Mouse (Mus musculus) MEL (cell line): ENCODE data around the gene Tmem260. TPM values are rescaled to one million over a fixed set of nuclear protein-coding genes. Genes with fewer than 3 reads are reported as not detected.

ENCODE experiments used
- DNase-seq: peaks from one replicate; pipeline ENCODE4 v3.0.0; 2011; ENCODE audit warnings: low read depth, low spot score
- H3K27ac ChIP-seq: 2 replicates; pipeline ENCODE4 v1.5.1; 2012; ENCODE audit warnings: low read depth, mild to moderate bottlenecking, control low read depth, low read length, moderate library complexity; ENCODE audit not compliant: control insufficient read depth
- H3K27me3 ChIP-seq, 2 experiments: fragments of 150-350 bp in 1 of 2; sonication (generic) in 1 of 2; 2 replicates each; pipeline ENCODE4 v1.6.1; 2012; ENCODE audit warnings: low read length in 2 of 2, mild to moderate bottlenecking in 2 of 2, improper control_type of control experiment in 1 of 2, moderate library complexity in 1 of 2; ENCODE audit not compliant: insufficient read depth in 2 of 2, control insufficient read depth in 1 of 2
- H3K36me3 ChIP-seq, 2 experiments: 2 replicates each; pipeline ENCODE4 v1.6.1; 2012 to 2014; ENCODE audit warnings: low read length in 2 of 2, improper control_type of control experiment in 1 of 2, inconsistent platforms in 1 of 2, mild to moderate bottlenecking in 1 of 2; ENCODE audit not compliant: insufficient read depth in 2 of 2, control insufficient read depth in 1 of 2
- H3K4me1 ChIP-seq, 2 experiments: fragments of 150-350 bp in 1 of 2; sonication (generic) in 1 of 2; 2 replicates each; pipeline ENCODE4 v1.6.1; 2012; ENCODE audit warnings: low read length in 2 of 2, improper control_type of control experiment in 1 of 2, mild to moderate bottlenecking in 1 of 2; ENCODE audit not compliant: insufficient read depth in 2 of 2, control insufficient read depth in 1 of 2
- H3K4me3 ChIP-seq, 2 experiments: fragments of 150-350 bp in 1 of 2; sonication (generic) in 1 of 2; 2 replicates each; pipeline ENCODE4 v1.5.1; 2012; ENCODE audit warnings: low read depth in 2 of 2, low read length in 2 of 2, mild to moderate bottlenecking in 2 of 2, moderate library complexity in 2 of 2, control low read depth in 1 of 2, improper control_type of control experiment in 1 of 2; ENCODE audit not compliant: control insufficient read depth in 1 of 2, insufficient read depth in 1 of 2
- H3K79me2 ChIP-seq: 2 replicates; pipeline ENCODE4 v1.6.1; 2012; ENCODE audit warnings: mild to moderate bottlenecking, low read length, moderate library complexity; ENCODE audit not compliant: control insufficient read depth, poor library complexity, insufficient read depth
- H3K9ac ChIP-seq: 2 replicates; pipeline ENCODE4 v1.6.1; 2012; ENCODE audit warnings: low read depth, mild to moderate bottlenecking, control low read depth, low read length, moderate library complexity; ENCODE audit not compliant: control insufficient read depth, poor library complexity, severe bottlenecking
- H3K9me3 ChIP-seq: fragments of 150-350 bp; sonication (generic); replicated peaks from 2 replicates; pipeline ENCODE4 v1.6.1; 2012; ENCODE audit warnings: mild to moderate bottlenecking, low read length, improper control_type of control experiment, moderate library complexity; ENCODE audit not compliant: insufficient read depth
- CHD1 ChIP-seq: IDR thresholded peaks from 2 replicates; pipeline ENCODE4 v1.6.1; 2012; ENCODE audit warnings: low read depth, mild to moderate bottlenecking, inconsistent platforms, low read length, improper control_type of control experiment
- CHD2 ChIP-seq: IDR thresholded peaks from 2 replicates; pipeline ENCODE4 v1.6.1; 2011; ENCODE audit warnings: low read length, improper control_type of control experiment
- E2F4 ChIP-seq: IDR thresholded peaks from 2 replicates; pipeline ENCODE4 v1.6.1; 2011; ENCODE audit warnings: low read depth, low read length, improper control_type of control experiment, borderline replicate concordance
- ELF1 ChIP-seq: IDR thresholded peaks from 2 replicates; pipeline ENCODE4 v1.6.1; 2014; ENCODE audit warnings: low read depth, mild to moderate bottlenecking, inconsistent platforms, low read length, improper control_type of control experiment, moderate library complexity
- ETS1 ChIP-seq: IDR thresholded peaks from 2 replicates; pipeline ENCODE4 v1.6.1; 2012; ENCODE audit warnings: low read depth, mild to moderate bottlenecking, inconsistent platforms, low read length, improper control_type of control experiment, moderate library complexity
- GABPA ChIP-seq: IDR thresholded peaks from 2 replicates; pipeline ENCODE4 v1.6.1; 2012; ENCODE audit warnings: low read depth, mild to moderate bottlenecking, inconsistent platforms, low read length, improper control_type of control experiment, moderate library complexity
- GATA1 ChIP-seq: IDR thresholded peaks from 2 replicates; pipeline ENCODE4 v1.6.1; 2011; ENCODE audit warnings: low read depth, low read length, improper control_type of control experiment
- KAT2A ChIP-seq: conservative IDR thresholded peaks from 2 replicates; pipeline ENCODE4 v1.6.1; 2012; ENCODE audit warnings: low read depth, low read length, improper control_type of control experiment, inconsistent platforms
- MAFK ChIP-seq: IDR thresholded peaks from 2 replicates; pipeline ENCODE4 v1.6.1; 2011; ENCODE audit warnings: low read depth, mild to moderate bottlenecking, low read length, improper control_type of control experiment, borderline replicate concordance
- MAZ ChIP-seq: IDR thresholded peaks from 2 replicates; pipeline ENCODE4 v1.6.1; 2012; ENCODE audit warnings: low read depth, mild to moderate bottlenecking, inconsistent platforms, low read length, improper control_type of control experiment
- MXI1 ChIP-seq: IDR thresholded peaks from 2 replicates; pipeline ENCODE4 v1.6.1; 2011; ENCODE audit warnings: mild to moderate bottlenecking, low read depth, low read length, improper control_type of control experiment
- NELFE ChIP-seq: IDR thresholded peaks from 2 replicates; pipeline ENCODE4 v1.6.1; 2011; ENCODE audit warnings: low read depth, low read length, improper control_type of control experiment
- POLR2A ChIP-seq, 2 experiments: IDR thresholded peaks; 2 replicates each; pipeline ENCODE4 v1.6.1; 2011 to 2012; ENCODE audit warnings: low read length in 2 of 2, mild to moderate bottlenecking in 2 of 2, control low read depth in 1 of 2, improper control_type of control experiment in 1 of 2, low read depth in 1 of 2, moderate library complexity in 1 of 2; ENCODE audit not compliant: control insufficient read depth in 1 of 2, insufficient read depth in 1 of 2, poor library complexity in 1 of 2
- POLR2AphosphoS2 ChIP-seq: IDR thresholded peaks from 2 replicates; pipeline ENCODE4 v1.6.1; 2011; ENCODE audit warnings: low read length, improper control_type of control experiment
- POLR2AphosphoS5 ChIP-seq: IDR thresholded peaks from 2 replicates; pipeline ENCODE4 v1.6.1; 2012; ENCODE audit warnings: low read depth, borderline replicate concordance, mild to moderate bottlenecking, inconsistent platforms, low read length, moderate library complexity, mixed read lengths
- SIN3A ChIP-seq: IDR thresholded peaks from 2 replicates; pipeline ENCODE4 v1.6.1; 2012; ENCODE audit warnings: low read length, improper control_type of control experiment, inconsistent platforms
- TAL1 ChIP-seq: IDR thresholded peaks from 2 replicates; pipeline ENCODE4 v1.6.1; 2012; ENCODE audit warnings: mild to moderate bottlenecking, inconsistent platforms, low read length, moderate library complexity, mixed read lengths
- USF1 ChIP-seq: IDR thresholded peaks from 2 replicates; pipeline ENCODE4 v1.6.1; 2014; ENCODE audit warnings: low read depth, mild to moderate bottlenecking, inconsistent platforms, low read length, improper control_type of control experiment, moderate library complexity
- polyA plus RNA-seq, 2 experiments: library from polyadenylated mRNA; stranded (reverse) in 1 of 2; unstranded in 1 of 2; fragments of >175 nt in 1 of 2; fragments of >200 nt in 1 of 2; gene quantifications; 2 replicates each; pipeline versions ENCODE4 v1.2.1 to v1.2.4; 2012; ENCODE audit warnings: low replicate concordance in 2 of 2, low read depth in 1 of 2; ENCODE audit not compliant: insufficient read length in 2 of 2, insufficient read depth in 1 of 2, missing spikeins in 1 of 2
- total RNA-seq: library from RNA; depleted of rRNA; stranded (reverse); fragments of 300-350 nt; gene quantifications from 2 replicates; pipeline ENCODE4 v1.2.3, GENCODE M21; 2012

Gene Tmem260
- total and polyA plus RNA-seq, 3 experiments, result 2.8 to 5.6 TPM; not detected in 1

- DNase-seq, result no peak
- H3K79me2 ChIP-seq, result 0 out of 2 replicates have a peak, but pooled peaks cover under 1% of the 10 kb centered on the region
- no peaks in the 10 kb centered on the region for H3K27me3 ChIP-seq
- no peak overlapping the region for H3K4me3 ChIP-seq
- TF ChIP-seq POLR2A (IDR thresholded peaks at IDR 0.05; ENCODE audit: control insufficient read depth in 1 of 2, insufficient read depth in 1 of 2, low read depth in 1 of 2, low read length in 2 of 2, poor library complexity in 1 of 2), result no peak
- no peak for TF ChIP-seq CHD2
- no peak for TF ChIP-seq USF1
- TF ChIP-seq GATA1, result no peak
- TF ChIP-seq ELF1, result no peak
- no peak for TF ChIP-seq KAT2A
- TF ChIP-seq POLR2AphosphoS5, result no peak
- H3K9ac ChIP-seq, result no peak overlapping the region
- H3K36me3 ChIP-seq, result peaks cover 0 to 2% of the 10 kb centered on the region in 2 experiments; a peak in 1 of 4 replicates
- peaks cover 0 to 3% of the 10 kb centered on the region in 2 experiments; a peak in 1 of 4 replicates for H3K4me1 ChIP-seq
- H3K27ac ChIP-seq, result no peak overlapping the region
- H3K9me3 ChIP-seq, result no peaks in the 10 kb centered on the region
Observed at GRCm38 (mm10) chr14:48451966-48452407, 6.1 kb downstream of the Tmem260 start.

- no peak overlapping the region for H3K27ac ChIP-seq
- no peak overlapping the region for H3K4me3 ChIP-seq
- H3K9me3 ChIP-seq, result no peaks in the 10 kb centered on the region
- H3K36me3 ChIP-seq, result no peaks in the 10 kb centered on the region
- no peaks in the 10 kb centered on the region for H3K4me1 ChIP-seq
- no peaks in the 10 kb centered on the region for H3K79me2 ChIP-seq
- DNase-seq, result no peak
- H3K9ac ChIP-seq, result no peak overlapping the region
- TF ChIP-seq POLR2A (IDR thresholded peaks at IDR 0.05; ENCODE audit: control insufficient read depth in 1 of 2, insufficient read depth in 1 of 2, low read depth in 1 of 2, low read length in 2 of 2, poor library complexity in 1 of 2), result no peak
- TF ChIP-seq SIN3A, result no peak
- TF ChIP-seq CHD1, result no peak
- TF ChIP-seq GABPA, result no peak
- TF ChIP-seq POLR2AphosphoS2, result no peak
- no peak for TF ChIP-seq NELFE
- no peak for TF ChIP-seq MAFK
- no peak for TF ChIP-seq MAZ
- TF ChIP-seq TAL1, result no peak
- TF ChIP-seq E2F4, result no peak
- TF ChIP-seq MXI1, result no peak
- no peak for TF ChIP-seq ETS1
- TF ChIP-seq, all 39 proteins: peak for 0
- no peaks in the 10 kb centered on the region for H3K27me3 ChIP-seq
Observed at GRCm38 (mm10) chr14:48453411-48453810, 7.5 kb downstream of the Tmem260 start.
